Mouse (Mus musculus) E14TG2a.4 (cell line): ENCODE measurements at regions not wholly inside any gene's neighbourhood (a gene's known extent, or its start where the extent isn't known, plus 50 kb on each side); places are given as distances from the start of the nearest gene placed in this dataset.

Experiments
- CTCF ChIP-seq: conservative IDR thresholded peaks from 2 replicates; pipeline ENCODE4 v1.5.1; 2014; ENCODE audit warnings: low read length
- NANOG ChIP-seq: IDR thresholded peaks from 2 replicates; pipeline ENCODE4 v1.6.1; 2014; ENCODE audit warnings: borderline replicate concordance, low read length, mixed read lengths
- POU5F1 ChIP-seq: IDR thresholded peaks from 2 replicates; pipeline ENCODE4 v1.6.1; 2014; ENCODE audit warnings: low read length, borderline replicate concordance

DNA sequence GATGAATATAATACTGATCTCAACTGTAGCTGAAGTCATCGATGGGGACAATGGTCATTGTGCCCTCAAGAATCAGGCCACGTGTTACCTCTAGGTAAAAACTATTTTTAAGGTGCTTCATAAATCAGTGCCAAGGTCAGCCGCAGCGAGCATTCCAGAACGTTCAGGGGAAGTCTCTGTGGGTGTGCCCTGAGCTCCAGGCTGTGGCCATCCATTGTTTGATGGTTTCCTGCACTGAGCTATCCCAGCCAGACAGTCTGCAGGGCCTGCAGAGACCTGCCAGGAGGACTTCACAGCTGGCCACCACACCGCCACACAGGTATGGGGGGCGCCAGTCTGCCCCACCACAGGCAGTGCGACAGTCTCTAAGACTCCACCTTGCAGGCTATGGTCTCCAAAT, 62.5 kb upstream of the Zfp637 start:
- TF ChIP-seq CTCF (no peak), POU5F1 (no peak), NANOG (no peak)
